Mouse (Mus musculus): ENCODE results near the gene Cblb.

Cblb gene

GRCm38 (mm10) chr16:52038283-52038682 is 7.3 kb downstream of the Cblb start:
- no peak for DNase-seq (ENCODE audit: low spot score in 2 of 2)

- DNase-seq (ENCODE audit: low spot score in 2 of 2): no peak
These were observed 7.8 kb downstream of the Cblb start for GRCm38 (mm10) chr16:52038821-52039220.

- no peak for DNase-seq (ENCODE audit: low spot score in 2 of 2)
These were observed 9.9 kb downstream of the Cblb start for GRCm38 (mm10) chr16:52040937-52041336.

- no peak for DNase-seq (ENCODE audit: low spot score in 2 of 2)
These were observed 11.8 kb downstream of the Cblb start for GRCm38 (mm10) chr16:52042667-52043379.

GRCm38 (mm10) chr16:52043380-52044117 is 12.5 kb downstream of the Cblb start:
- DNase-seq (ENCODE audit: low spot score in 2 of 2): no peak

- DNase-seq (ENCODE audit: low spot score in 2 of 2): no peak
These were observed 13.5 kb downstream of the Cblb start for GRCm38 (mm10) chr16:52044518-52044917.

GRCm38 (mm10) chr16:52044985-52045384 is 14.0 kb downstream of the Cblb start:
- DNase-seq (ENCODE audit: low spot score in 2 of 2): no peak

- no peak for DNase-seq (ENCODE audit: low spot score in 2 of 2)
These were observed 15.4 kb downstream of the Cblb start for GRCm38 (mm10) chr16:52046464-52046863.

GRCm38 (mm10) chr16:52051106-52051505 is 20.1 kb downstream of the Cblb start:
- DNase-seq (ENCODE audit: low spot score in 2 of 2): no peak

- DNase-seq (ENCODE audit: low spot score in 2 of 2): no peak
These were observed 21.7 kb downstream of the Cblb start for GRCm38 (mm10) chr16:52052734-52053133.

- no peak for DNase-seq (ENCODE audit: low spot score in 2 of 2)
These were observed 24.2 kb downstream of the Cblb start for GRCm38 (mm10) chr16:52055236-52055635.

GRCm38 (mm10) chr16:52056164-52056563 is 25.1 kb downstream of the Cblb start:
- no peak for DNase-seq (ENCODE audit: low spot score in 2 of 2)

GRCm38 (mm10) chr16:52057335-52057734 is 26.3 kb downstream of the Cblb start:
- DNase-seq (ENCODE audit: low spot score in 2 of 2): no peak

GRCm38 (mm10) chr16:52059535-52059934 is 28.5 kb downstream of the Cblb start:
- DNase-seq (ENCODE audit: low spot score in 2 of 2): no peak

- peak; percentile 14 to 34 for DNase-seq (ENCODE audit: low spot score in 2 of 2)
These were observed 29.2 kb downstream of the Cblb start for GRCm38 (mm10) chr16:52060100-52060719.

GRCm38 (mm10) chr16:52061015-52061481 is 30.0 kb downstream of the Cblb start:
- DNase-seq (ENCODE audit: low spot score in 2 of 2): no peak

- DNase-seq (ENCODE audit: low spot score in 2 of 2): no peak
These were observed 33.5 kb downstream of the Cblb start for GRCm38 (mm10) chr16:52064309-52065105.

GRCm38 (mm10) chr16:52067632-52068516 is 36.8 kb downstream of the Cblb start:
- no peak for DNase-seq (ENCODE audit: low spot score in 2 of 2)

- no peak for DNase-seq (ENCODE audit: low spot score in 2 of 2)
These were observed 37.5 kb downstream of the Cblb start for GRCm38 (mm10) chr16:52068517-52068874.

- no peak for DNase-seq (ENCODE audit: low spot score in 2 of 2)
These were observed 38.6 kb downstream of the Cblb start for GRCm38 (mm10) chr16:52069648-52070047.

- DNase-seq (ENCODE audit: low spot score in 2 of 2): no peak
These were observed 39.1 kb downstream of the Cblb start for GRCm38 (mm10) chr16:52070128-52070527.

Measured in right cerebral cortex, postnatal 36 days (tissue).